Mouse (Mus musculus) hindlimb bud, embryonic 11.5 days (tissue): ENCODE measurements at regions not wholly inside any gene's neighbourhood (a gene's known extent, or its start where the extent isn't known, plus 50 kb on each side); places are given as distances from the start of the nearest gene placed in this dataset.
"Not testable (repeated sequence)": the region's sequence is repeated elsewhere in the genome, so short reads cannot be mapped to it uniquely, and the experiment has no call there.

Experiments
- DNase-seq: peaks from one replicate; pipeline ENCODE4 v3.0.0-alpha.2; 2012; ENCODE audit warnings: low read depth, low spot score; ENCODE audit errors: extremely low spot score

DNA sequence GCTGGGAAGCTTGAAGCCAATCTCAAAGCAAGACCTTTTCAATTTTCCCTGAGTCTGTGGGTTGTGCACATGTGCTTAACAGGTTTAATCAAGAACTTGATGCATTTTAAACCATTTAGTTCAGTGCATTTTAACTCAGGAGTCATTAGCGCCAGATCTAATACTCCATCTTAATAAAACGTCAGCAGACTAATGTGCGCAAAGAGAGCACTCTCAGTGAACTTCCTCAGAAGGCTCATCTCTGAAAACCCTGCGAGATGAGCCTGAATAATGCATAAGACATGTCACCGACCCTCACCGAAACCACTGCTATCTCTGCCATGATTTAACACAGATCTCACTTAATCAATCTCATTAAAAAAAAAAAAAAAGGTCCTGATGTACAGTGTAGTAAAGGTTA is 309.0 kb downstream of the Phf3 start:
- no peak for DNase-seq

DNA sequence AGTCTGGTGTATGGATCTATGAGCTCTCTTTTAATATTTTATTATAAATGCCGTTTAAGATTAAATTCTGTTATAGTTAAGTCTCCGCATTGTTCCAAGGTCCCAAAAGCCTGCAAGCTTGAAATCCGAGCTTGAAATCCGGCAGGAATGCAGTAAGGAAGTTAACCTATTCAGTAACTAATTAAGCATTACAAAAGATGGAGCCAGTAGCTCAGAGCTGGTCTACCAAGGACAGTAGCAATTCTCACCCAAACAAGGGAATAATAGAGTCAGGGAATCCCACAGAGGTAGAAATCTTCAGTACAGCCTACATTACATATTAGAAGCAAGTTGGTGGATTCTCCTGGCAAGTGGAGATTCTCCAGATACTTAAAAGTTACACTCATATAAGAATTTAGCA is 325.0 kb downstream of the Phf3 start:
- not testable (repeated sequence) for DNase-seq

DNA sequence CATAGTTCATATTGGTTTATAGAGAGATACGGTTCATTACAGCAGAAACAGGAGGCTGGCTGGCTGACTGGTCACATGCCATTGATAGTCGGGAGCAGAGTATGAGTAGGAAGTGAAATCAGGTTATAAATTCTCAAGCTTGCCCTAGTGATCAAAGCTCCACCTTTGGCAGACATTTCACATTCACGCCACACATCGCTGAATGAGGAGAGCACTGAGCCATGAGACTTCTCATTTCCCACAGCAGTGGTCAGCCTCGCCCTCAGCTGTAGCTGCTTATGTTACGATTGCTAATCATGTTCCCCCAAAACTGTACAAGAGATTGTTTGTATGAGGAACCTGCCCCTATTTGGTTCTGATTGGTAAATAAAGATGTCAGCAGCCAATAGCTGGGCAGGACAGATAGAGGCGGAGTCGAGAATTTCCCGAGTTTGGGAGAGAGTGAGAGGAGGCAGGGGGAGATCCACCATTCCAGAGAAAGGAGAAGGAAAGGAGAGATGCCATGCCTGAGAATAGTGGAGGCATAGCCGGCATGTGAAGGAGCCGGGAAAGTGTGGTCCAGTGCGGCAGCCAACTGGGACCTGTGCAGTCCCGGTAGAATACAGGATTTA is 333.5 kb downstream of the Phf3 start:
- no peak for DNase-seq

DNA sequence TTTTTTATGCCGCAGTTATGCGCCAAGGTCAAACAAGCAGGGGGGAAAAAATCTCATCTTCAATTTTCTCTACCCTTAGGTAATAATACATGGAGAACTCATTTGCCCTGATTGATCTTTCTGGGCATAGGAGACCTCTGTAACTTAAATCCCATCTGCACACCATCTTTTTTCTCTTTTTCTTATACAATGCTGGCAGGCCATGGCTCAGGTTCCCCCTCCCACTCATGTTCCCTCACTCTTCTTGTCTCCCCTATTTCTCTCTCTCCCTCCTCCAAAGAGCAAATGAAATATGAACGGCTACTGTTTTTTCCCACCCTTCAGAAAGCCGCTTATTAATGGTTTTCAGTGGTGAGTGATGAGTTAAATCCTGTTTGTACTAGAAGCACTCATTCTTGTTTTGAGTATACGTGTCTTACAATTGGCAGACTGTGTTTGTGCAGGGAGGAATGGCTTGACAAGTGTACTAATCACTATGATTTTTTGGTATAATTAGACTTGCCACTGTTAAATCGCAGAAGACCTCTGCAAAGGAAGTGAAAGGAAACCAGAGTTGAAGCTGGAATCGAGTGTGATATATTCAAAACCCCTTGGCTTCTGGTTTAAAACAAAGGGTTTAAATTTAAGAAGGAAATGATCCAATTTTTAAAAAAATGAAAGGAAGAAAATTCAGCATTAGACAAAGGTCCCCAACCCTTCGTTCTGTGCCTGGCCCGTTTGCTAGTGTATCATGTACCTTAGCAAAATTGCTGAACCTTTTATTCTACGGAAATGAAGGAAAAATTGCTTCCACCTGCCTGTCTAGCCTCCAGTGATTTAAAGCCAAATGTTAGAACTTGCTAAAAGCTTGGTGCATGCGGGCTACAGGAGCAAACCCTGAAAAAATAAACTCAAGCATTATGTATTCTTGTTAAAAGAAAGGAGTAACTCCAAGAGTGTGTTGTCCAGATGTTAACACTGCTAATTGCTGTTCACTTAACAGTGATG is 336.4 kb downstream of the Phf3 start:
- peak; percentile 20 for DNase-seq

DNA sequence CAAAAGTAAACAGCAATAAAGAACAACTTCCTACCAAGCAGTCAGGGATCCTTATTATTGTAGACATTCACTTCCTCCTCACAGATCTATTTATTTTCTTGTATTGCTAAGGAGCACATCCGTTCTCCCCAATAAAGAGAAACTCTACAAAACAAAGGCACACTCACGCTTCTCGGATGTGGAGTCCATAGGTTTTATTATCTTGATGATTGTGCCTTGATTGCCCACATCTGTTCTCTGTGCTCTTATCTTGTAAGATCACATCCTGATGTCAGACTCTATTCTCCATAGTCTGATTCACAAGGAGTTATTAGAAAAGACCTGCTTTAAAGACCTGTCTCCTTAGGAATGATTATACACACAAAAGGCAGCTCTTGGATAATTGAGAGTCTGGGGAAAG is 356.4 kb downstream of the Phf3 start:
- no peak for DNase-seq

DNA sequence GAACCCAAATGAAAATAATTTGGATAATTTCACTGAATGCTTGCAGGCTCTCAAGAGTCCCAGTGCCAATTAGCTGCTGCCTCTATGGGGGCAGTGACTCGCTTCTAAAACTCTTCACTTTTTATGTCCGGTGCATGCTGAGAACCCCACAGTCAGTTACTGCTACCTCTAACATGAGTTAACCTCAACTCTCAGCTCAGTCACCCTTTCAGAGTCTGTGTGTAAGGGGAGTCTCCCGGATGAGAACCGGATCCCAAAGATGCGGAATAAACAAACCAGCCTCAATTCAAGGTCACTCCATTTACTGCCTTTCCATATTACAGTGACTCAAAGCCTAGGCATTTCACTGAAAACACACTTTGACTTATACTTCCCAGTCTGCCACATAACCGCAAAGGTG is 357.9 kb downstream of the Phf3 start:
- no peak for DNase-seq

DNA sequence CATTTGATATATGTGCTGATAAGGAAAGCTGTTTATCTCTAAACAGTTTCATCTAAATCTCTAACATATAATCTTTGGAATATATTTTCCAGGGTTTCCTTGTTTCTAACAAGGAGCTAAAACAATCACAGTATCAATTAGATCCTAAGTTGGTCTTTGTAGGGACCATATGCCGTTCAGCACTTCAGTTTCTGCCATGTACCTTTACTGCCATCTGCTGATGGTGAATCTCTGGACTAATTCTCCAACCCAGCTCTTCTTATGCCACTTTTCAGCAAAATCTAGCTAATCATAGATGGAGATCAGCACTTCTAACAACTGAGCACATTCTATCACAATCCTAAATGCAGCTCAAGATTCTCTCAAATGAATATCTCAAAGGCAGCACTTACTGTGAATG is 370.5 kb downstream of the Phf3 start:
- DNase-seq = no peak

DNA sequence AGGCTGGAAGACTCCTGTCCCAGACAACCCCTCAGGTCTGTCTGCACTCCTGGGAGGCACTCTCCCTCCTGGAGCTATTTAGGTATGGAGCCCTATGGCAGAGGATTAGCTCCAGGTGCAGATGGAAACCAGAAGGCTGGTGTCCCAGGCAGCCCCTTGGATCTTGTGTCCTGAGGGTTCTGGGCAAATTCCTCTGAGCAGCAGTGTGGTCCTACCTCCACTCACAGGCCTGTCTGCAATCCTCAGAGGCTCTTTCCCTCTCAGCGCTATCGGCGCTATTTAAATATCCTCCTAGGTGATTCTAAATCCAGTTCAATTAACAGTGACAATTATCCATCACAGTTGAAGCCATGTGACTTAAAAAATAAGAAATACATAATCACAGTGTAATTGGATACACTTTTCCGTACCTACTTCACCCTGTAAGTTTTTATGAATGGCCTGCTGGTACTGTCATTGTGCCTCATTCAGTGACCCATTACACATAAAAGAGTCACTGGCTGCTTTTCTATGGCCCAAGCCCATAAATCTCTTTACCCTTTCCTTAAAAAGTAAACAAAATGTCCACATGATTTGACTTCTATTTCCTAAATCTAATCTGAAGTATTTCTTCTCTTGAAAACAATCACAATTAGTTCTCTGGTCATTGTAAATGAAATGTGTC is 413.3 kb downstream of the Phf3 start:
- no peak for DNase-seq

DNA sequence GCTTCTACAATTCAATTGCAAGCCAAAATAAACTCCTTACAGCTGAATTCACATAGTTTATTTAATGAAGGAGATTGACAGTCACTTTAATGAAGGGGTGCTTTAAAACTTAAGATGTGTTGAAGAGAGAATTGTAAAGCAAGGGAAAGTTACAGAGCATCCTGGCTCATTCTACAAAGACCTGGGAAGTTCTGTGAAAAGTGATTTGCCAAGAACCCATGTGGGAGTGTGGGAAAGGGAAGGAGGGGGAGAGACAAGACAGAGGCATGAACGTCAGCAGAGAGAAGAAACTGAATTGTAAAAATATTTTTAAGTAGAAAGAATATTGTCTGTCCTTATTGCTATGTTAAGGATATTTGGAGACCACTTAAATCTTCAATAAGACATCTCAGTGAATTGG is 435.8 kb downstream of the Phf3 start:
- no peak for DNase-seq

DNA sequence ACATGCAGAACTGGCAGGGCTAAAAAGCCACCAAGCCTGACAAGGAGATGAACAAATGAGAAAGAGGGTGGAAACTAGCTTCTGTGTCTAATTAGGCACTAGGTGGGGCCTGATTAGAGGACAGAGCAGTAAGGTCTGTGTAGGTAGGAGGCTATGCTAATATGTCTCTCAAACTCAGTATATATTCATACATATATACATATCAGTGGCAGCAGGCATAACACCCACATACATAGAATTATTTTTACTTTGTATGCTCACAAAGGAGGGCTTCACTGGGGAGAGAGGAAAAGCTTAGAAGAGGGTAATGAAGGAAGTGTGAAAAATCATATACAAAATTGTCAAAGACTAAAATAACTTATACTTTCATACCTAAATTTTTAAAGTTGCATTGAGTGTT is 457.1 kb downstream of the Phf3 start:
- no peak for DNase-seq

DNA sequence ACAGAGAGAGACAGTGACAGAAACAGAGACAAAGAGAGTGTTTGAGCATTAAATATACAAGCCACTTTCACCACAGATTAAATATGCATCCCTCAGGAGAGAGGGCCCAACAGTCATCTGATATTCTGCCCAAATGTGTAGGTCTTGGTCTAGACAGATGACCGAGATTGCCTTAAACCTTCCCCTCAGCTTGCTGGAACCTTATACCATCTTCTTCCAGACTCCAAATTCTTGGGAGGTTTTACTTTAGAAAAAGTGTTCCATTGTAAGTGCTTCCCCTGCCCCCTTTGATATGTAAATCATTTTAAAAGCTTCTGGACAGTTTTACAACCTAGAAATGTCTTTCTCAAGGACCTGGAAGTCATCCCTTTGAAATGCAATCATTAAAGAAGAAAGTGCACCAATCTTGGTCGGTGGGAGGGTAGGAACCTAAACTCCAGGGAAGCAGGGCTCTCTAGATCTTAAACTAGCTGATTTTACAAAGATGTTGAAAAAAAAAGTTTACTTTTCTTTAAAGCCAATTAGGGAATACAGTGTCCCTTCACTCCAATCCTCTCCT is 458.8 kb downstream of the Phf3 start:
- peak; percentile 44 for DNase-seq
